Mouse (Mus musculus) CD4-positive, CD25-positive, alpha-beta regulatory T cell, adult 4 months (primary cell): Measurements from ENCODE around the gene Tcl1b5. TPM values are rescaled to one million over a fixed set of nuclear protein-coding genes. Genes with fewer than 3 reads are reported as not detected.

Source experiments
- ATAC-seq: one replicate; pipeline ENCODE4 v1.8.0; 2017
- polyA plus RNA-seq, 2 experiments: library from polyadenylated mRNA; unstranded; fragments of 100-300 nt; shearing (Covaris generic); gene quantifications; one replicate each; pipeline ENCODE4 v1.2.1; 2017

The Tcl1b5 gene
- polyA plus RNA-seq, 2 experiments from 2014 or later, result not detected

- ATAC-seq, result no peak
These were observed 33.1 kb downstream of the Tcl1b5 start for GRCm38 (mm10) chr12:105209231-105209630.

GRCm38 (mm10) chr12:105217101-105217760, 41.1 kb downstream of the Tcl1b5 start:
- no peak for ATAC-seq

GRCm38 (mm10) chr12:105222601-105223319, 46.6 kb downstream of the Tcl1b5 start, which contains the start of gene Tcl1:
Gene Tcl1, minus strand, starts transcription at chr12:105222793.
- ATAC-seq, result no peak

- no peak for ATAC-seq
These were observed 48.6 kb downstream of the Tcl1b5 start for GRCm38 (mm10) chr12:105224621-105225320.

Other genes with a start within 250 kb of the Tcl1b5 start
- 1 to 10 TPM; 1.6 to 5.5 TPM for gene Syne3, start 166.5 kb upstream of the Tcl1b5 start, polyA plus RNA-seq
- 1 to 10 TPM; 3.3 to 8.5 TPM for gene Glrx5, start 143.7 kb upstream of the Tcl1b5 start, polyA plus RNA-seq
- gene Tcl1b2, start 30.3 kb upstream of the Tcl1b5 start, polyA plus RNA-seq, result not detected
- not detected for gene Tcl1b1, start 16.7 kb upstream of the Tcl1b5 start, polyA plus RNA-seq
- not detected for gene Tcl1b3, start 14.7 kb downstream of the Tcl1b5 start, polyA plus RNA-seq
- not detected for gene Tcl1b4, start 25.6 kb downstream of the Tcl1b5 start, polyA plus RNA-seq
- not detected for gene Tcl1, start 46.4 kb downstream of the Tcl1b5 start, polyA plus RNA-seq
- gene Tunar, start 157.5 kb downstream of the Tcl1b5 start, polyA plus RNA-seq, result not detected